Mouse (Mus musculus): Measurements from ENCODE around the gene Ube2h.
"Not testable (repeated sequence)": the region's sequence is repeated elsewhere in the genome, so short reads cannot be mapped to it uniquely, and the experiment has no call there.

DNA sequence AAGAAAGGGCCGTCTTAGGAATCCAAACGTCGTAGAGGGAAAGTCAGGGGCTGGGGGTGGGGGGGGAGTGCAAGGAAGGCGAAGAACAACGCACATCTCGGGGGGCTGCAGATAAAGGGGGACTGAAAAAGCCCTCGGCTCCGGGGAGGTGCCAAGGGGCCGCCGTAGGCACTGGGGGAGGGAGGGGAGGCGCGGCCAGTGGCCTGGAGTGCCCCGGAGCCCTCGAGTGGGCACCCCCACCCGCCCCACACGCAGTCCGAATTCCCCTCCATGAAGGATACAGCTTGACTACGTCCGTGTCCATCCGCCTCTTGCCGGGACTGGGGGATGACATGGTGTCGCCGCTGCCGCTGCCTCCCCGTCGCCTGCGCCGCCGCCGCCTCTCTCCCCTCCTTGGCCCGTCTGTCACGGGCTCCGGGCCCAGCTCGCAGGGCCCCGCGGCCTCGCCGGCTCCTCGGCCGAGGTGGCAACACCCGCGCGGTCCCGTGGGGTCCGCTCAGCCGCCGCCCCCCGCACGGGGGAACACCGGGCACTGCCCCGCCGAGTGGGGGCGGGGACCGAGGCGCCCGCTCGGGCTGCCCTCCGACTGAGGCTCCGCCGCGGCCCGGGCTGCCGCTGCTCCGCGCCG lies 454 bp downstream of the Ube2h start:
- not testable (repeated sequence) for TF ChIP-seq CTCF (IDR thresholded peaks at IDR 0.05); POLR2A (IDR thresholded peaks at IDR 0.05; ENCODE audit: insufficient read depth, low read depth, low read length); EP300 (IDR thresholded peaks at IDR 0.05; ENCODE audit: insufficient read depth, low read depth, low read length)

Data from heart, adult 2 months (tissue).